Mouse (Mus musculus): ENCODE measurements around the gene Gm20911.
"Not testable (repeated sequence)": the region's sequence is repeated elsewhere in the genome, so short reads cannot be mapped to it uniquely, and the experiment has no call there.

Gene Gm20911

DNA sequence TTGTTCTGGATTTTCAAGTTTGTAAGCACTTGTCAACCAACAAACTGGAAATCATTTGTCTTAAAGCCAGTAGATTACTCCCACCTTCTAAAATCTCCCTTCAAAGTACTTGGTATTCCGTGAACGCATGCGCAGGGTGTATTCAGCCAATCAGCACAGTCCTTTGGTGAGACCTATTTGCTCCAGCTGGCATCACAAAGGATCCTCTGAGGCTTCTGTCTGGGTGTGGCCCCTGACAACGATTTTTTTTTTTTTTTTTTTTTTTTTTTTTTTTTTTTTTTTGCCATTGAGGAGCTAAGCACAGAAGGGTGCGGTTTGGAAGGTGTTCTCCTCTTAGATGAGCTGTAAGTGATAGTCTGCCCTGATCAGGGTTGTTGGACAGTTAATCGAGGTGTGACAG is at the start of gene Gm20911:
Gm20911 (plus strand) TSS at position 301 of the 400 bp plus-strand sequence.
- not testable (repeated sequence) for DNase-seq (ENCODE audit: low spot score)
